Mouse (Mus musculus) Patski (cell line): ENCODE results near the gene Colgalt2. TPM values are rescaled to one million over a fixed set of nuclear protein-coding genes. Genes with fewer than 3 reads are reported as not detected.

ENCODE experiments used
- ATAC-seq: fragments of 100-300 bp; one replicate; pipeline ENCODE4 v1.8.0; 2021
- CTCF ChIA-PET: fragments of 350-600 bp; sonication (Branson Sonifier 250); formaldehyde crosslinking; loops from one replicate; lab custom pipeline; 2022; ENCODE audit warnings: inconsistent platforms; lab: Charles Lee
- POLR2A ChIA-PET: fragments of 350-600 bp; sonication (Branson Sonifier 250); formaldehyde crosslinking; loops from one replicate; lab custom pipeline; 2022; ENCODE audit warnings: antibody characterized with exemption, inconsistent platforms; lab: Charles Lee
- DNase-seq: peaks from one replicate; pipeline ENCODE4 v3.0.0-alpha.2; 2011; ENCODE audit warnings: low read depth, low spot score
- H3K27me3 ChIP-seq: fragments of 371-371 bp; one replicate; pipeline ENCODE4 v1.5.1; 2021
- CTCF ChIP-seq: fragments of 100-300 bp; IDR thresholded peaks from one replicate; pipeline ENCODE4 v1.5.1; 2021
- in situ Hi-C: fragments of 300-500 bp; cut with MboI; formaldehyde crosslinking; loops from 3 replicates; pipeline ENCODE4 v1.11.1; 2018; ENCODE audit warnings: low pct_unique_long_range_greater_than_20kb, mixed read lengths
- polyA plus RNA-seq: library from polyadenylated mRNA; unstranded; gene quantifications from one replicate; pipeline ENCODE4 v1.2.3, GENCODE M21; 2021

Gene Colgalt2
- polyA plus RNA-seq, 1 experiment from 2014 or later: not detected

GRCm38 (mm10) chr1:152394956-152395515, 4.6 kb upstream of the Colgalt2 start:
- ChIA-PET POLR2A (no interaction called here), CTCF (interaction anchor here (1.2 kb wide), 1 partner anchor 26 kb away, joined by 3 read pairs; no protein-coding TSS in a partner anchor)
- ATAC-seq (no peak), DNase-seq (no peak)
- TF ChIP-seq CTCF: no peak
- H3K27me3 ChIP-seq: peaks cover 4% of the 10 kb centered on the region
- in situ Hi-C loops: no loop called here

- DNase-seq (no peak), ATAC-seq (no peak)
- CTCF ChIA-PET: no interaction called here
- H3K27me3 ChIP-seq: peaks cover 19% of the 10 kb centered on the region
- POLR2A ChIA-PET: no interaction called here
- in situ Hi-C loops: no loop called here
- TF ChIP-seq CTCF: no peak
Measured at GRCm38 (mm10) chr1:152398708-152399107, 922 bp upstream of the Colgalt2 start.

GRCm38 (mm10) chr1:152400556-152401540, 1.2 kb downstream of the Colgalt2 start:
- no peak for TF ChIP-seq CTCF
- ChIA-PET POLR2A (interaction anchor here (0.6 kb wide), 1 partner anchor 10 kb away, joined by 3 read pairs; no protein-coding TSS in a partner anchor), CTCF (no interaction called here)
- no peak for DNase-seq
- no peak for ATAC-seq
- in situ Hi-C loops: no loop called here
- H3K27me3 ChIP-seq: peaks cover 24% of the 10 kb centered on the region

- CTCF ChIA-PET: interaction anchor here (1.2 kb wide), 1 partner anchor 8 kb away, joined by 3 read pairs; no protein-coding TSS in a partner anchor
- no peak for ATAC-seq
- POLR2A ChIA-PET: no interaction called here
- no peak for TF ChIP-seq CTCF
- in situ Hi-C loops: no loop called here
- H3K27me3 ChIP-seq: peaks cover 9% of the 10 kb centered on the region
- DNase-seq: no peak
Measured at GRCm38 (mm10) chr1:152407021-152407946, 7.7 kb downstream of the Colgalt2 start.

GRCm38 (mm10) chr1:152409356-152409755, 9.7 kb downstream of the Colgalt2 start:
- ATAC-seq (no peak), DNase-seq (no peak)
- in situ Hi-C loops: no loop called here
- CTCF ChIA-PET: no interaction called here
- H3K27me3 ChIP-seq: peaks cover 9% of the 10 kb centered on the region
- POLR2A ChIA-PET: no interaction called here
- TF ChIP-seq CTCF: no peak

GRCm38 (mm10) chr1:152410657-152411056, 11.0 kb downstream of the Colgalt2 start:
- CTCF ChIA-PET: no interaction called here
- in situ Hi-C loops: no loop called here
- H3K27me3 ChIP-seq: peaks cover 12% of the 10 kb centered on the region
- POLR2A ChIA-PET: no interaction called here
- ATAC-seq (no peak), DNase-seq (no peak)
- TF ChIP-seq CTCF: no peak

GRCm38 (mm10) chr1:152413116-152413515, 13.5 kb downstream of the Colgalt2 start:
- POLR2A ChIA-PET: no interaction called here
- no peak for DNase-seq
- TF ChIP-seq CTCF: no peak
- ATAC-seq: no peak
- H3K27me3 ChIP-seq: peaks cover 9% of the 10 kb centered on the region
- in situ Hi-C loops: no loop called here
- CTCF ChIA-PET: no interaction called here

- in situ Hi-C loops: no loop called here
- no peak for TF ChIP-seq CTCF
- H3K27me3 ChIP-seq: peaks cover 9% of the 10 kb centered on the region
- CTCF ChIA-PET: no interaction called here
- POLR2A ChIA-PET: no interaction called here
- ATAC-seq (no peak), DNase-seq (no peak)
Measured at GRCm38 (mm10) chr1:152413961-152414360, 14.3 kb downstream of the Colgalt2 start.

GRCm38 (mm10) chr1:152414451-152414850, 14.8 kb downstream of the Colgalt2 start:
- in situ Hi-C loops: no loop called here
- ATAC-seq (no peak), DNase-seq (no peak)
- ChIA-PET POLR2A (no interaction called here), CTCF (no interaction called here)
- H3K27me3 ChIP-seq: peaks cover 9% of the 10 kb centered on the region
- TF ChIP-seq CTCF: no peak

- ATAC-seq (no peak), DNase-seq (no peak)
- ChIA-PET CTCF (no interaction called here), POLR2A (no interaction called here)
- H3K27me3 ChIP-seq: peaks cover 16% of the 10 kb centered on the region
- in situ Hi-C loops: no loop called here
- no peak for TF ChIP-seq CTCF
Measured at GRCm38 (mm10) chr1:152416306-152416904, 16.8 kb downstream of the Colgalt2 start.
